Mouse (Mus musculus): ENCODE data around the gene Lrba.

- TF ChIP-seq CTCF (IDR thresholded peaks at IDR 0.05; ENCODE audit: low read depth) (no peak), EP300 (optimal IDR thresholded peaks at IDR 0.05) (no peak)
Measured at GRCm38 (mm10) chr3:86668146-86668545, 443.7 kb downstream of the Lrba start.
